Mouse (Mus musculus) layer of hippocampus, adult 11-12 months (tissue): ENCODE results near the gene Wfdc21.

Experiments
- DNase-seq: peaks from one replicate; pipeline ENCODE4 v3.0.0; 2022; ENCODE audit warnings: low spot score

Wfdc21 gene

DNA sequence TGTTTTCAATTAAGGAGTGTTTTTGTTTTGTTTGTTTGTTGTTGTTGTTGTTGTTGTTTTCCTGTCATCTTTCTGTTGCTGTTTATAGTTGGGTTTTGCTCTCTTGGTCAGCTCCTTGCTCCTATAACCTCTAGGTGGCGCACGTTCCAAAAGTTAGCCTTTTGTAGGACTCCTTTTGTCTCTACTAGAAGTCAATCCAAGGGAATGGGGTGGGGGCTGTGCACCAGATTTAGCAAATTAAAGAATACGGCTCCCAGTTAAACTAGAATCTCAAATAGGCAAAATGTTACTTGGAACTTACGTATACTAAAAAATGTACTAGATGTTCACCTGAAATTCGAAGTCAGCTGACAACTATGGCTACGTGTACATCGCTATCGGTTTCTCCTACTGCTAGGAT is 55.4 kb downstream of the Wfdc21 start:
- DNase-seq = no peak
